Mouse (Mus musculus): Measurements from ENCODE around the gene Scimp. TPM values are rescaled to one million over a fixed set of nuclear protein-coding genes. Genes with fewer than 3 reads are reported as not detected.

The Scimp gene
- polyA plus RNA-seq, 1 experiment: 0.10 TPM

DNA sequence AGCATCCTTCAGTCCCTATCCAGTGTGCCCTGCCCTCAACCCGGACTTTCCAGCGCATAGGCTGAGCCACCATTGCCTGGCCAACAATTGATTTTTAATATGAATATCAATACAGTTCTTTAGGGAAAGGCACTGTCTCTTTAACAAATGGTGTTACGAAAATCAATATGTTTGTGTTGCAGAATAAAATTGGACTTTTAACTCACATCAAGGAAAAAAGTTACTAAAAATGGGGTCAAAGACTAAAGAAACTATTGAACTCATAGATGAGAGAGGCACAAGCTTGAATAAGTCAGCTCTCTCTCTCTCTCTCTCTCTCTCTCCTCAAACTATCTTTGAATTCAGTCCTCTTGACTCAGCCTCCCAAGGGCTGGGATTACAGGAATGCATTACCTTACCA lies 24.6 kb upstream of the Scimp start:
- no peak overlapping the region for H3K4me3 ChIP-seq
- no peak overlapping the region for H3ac ChIP-seq (ENCODE audit: control insufficient read depth, insufficient read length)
- no peak for TF ChIP-seq E2F4 (IDR thresholded peaks at IDR 0.05; ENCODE audit: insufficient read depth)
- no peak for TF ChIP-seq USF1 (IDR thresholded peaks at IDR 0.05; ENCODE audit: low read depth)
- TF ChIP-seq CEBPB (IDR thresholded peaks at IDR 0.05; ENCODE audit: insufficient read depth, poor library complexity, severe bottlenecking): no peak
- TF ChIP-seq REST (IDR thresholded peaks at IDR 0.05; ENCODE audit: insufficient read depth, insufficient read length): no peak
- TF ChIP-seq TCF12 (IDR thresholded peaks at IDR 0.05; ENCODE audit: insufficient read depth, poor library complexity, severe bottlenecking): no peak
- TF ChIP-seq MAX (IDR thresholded peaks at IDR 0.05; ENCODE audit: low read depth): no peak
- no peak for TF ChIP-seq POLR2A (IDR thresholded peaks at IDR 0.05; ENCODE audit: insufficient read length, low read depth)
- TF ChIP-seq POLR2AphosphoS2 (IDR thresholded peaks at IDR 0.05; ENCODE audit: insufficient read length, low read depth): no peak
- TF ChIP-seq MYOD1 (IDR thresholded peaks at IDR 0.05; ENCODE audit: control insufficient read depth in 1 of 3, insufficient read length in 2 of 3, low read depth in 2 of 3): no peak
- TF ChIP-seq MYOG (IDR thresholded peaks at IDR 0.05; ENCODE audit: control insufficient read depth in 1 of 3, insufficient read depth in 1 of 3, insufficient read length in 2 of 3, low read depth in 2 of 3): no peak
- TF ChIP-seq TCF3 (IDR thresholded peaks at IDR 0.05; ENCODE audit: insufficient read length, low read depth): no peak
- no peak for TF ChIP-seq SRF (IDR thresholded peaks at IDR 0.05; ENCODE audit: control insufficient read depth, insufficient read length, low read depth)
- H3K79me2 ChIP-seq (ENCODE audit: control insufficient read depth, insufficient read depth): no peaks in the 10 kb centered on the region
- H3K27me3 ChIP-seq (ENCODE audit: control insufficient read depth, insufficient read depth, insufficient read length): no peaks in the 10 kb centered on the region
- no peaks in the 10 kb centered on the region for H3K36me3 ChIP-seq (ENCODE audit: control insufficient read depth, insufficient read depth)
- H3K4me2 ChIP-seq (ENCODE audit: low read depth): no peak overlapping the region

DNA sequence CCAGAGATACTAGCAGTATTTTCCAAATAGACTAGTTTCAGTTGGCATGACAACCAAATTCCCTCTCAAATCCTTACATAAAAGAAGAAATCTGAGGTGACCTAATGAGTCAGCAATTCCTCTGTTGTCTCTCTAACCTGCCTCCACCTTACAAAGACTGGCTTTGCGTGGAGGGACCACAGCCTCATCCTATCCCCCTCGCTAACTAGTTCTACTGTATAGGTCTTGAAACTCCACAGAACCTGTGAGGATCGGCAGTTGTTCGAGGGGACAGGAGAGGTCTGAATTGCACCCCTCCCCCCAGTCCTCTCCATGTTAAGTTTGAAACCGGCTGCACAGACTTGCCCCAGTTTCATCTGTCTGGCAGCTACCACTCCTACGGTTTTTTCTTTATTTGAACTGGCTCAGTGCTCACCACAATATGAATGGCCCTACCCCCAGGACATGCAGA lies 23.0 kb upstream of the Scimp start:
- TF ChIP-seq SRF (IDR thresholded peaks at IDR 0.05; ENCODE audit: control insufficient read depth, insufficient read length, low read depth) (no peak), POLR2AphosphoS2 (IDR thresholded peaks at IDR 0.05; ENCODE audit: insufficient read length, low read depth) (no peak), USF1 (IDR thresholded peaks at IDR 0.05; ENCODE audit: low read depth) (no peak), POLR2A (IDR thresholded peaks at IDR 0.05; ENCODE audit: insufficient read length, low read depth) (no peak), TCF3 (IDR thresholded peaks at IDR 0.05; ENCODE audit: insufficient read length, low read depth) (no peak), CEBPB (IDR thresholded peaks at IDR 0.05; ENCODE audit: insufficient read depth, poor library complexity, severe bottlenecking) (no peak), REST (IDR thresholded peaks at IDR 0.05; ENCODE audit: insufficient read depth, insufficient read length) (no peak), MYOD1 (IDR thresholded peaks at IDR 0.05; ENCODE audit: control insufficient read depth in 1 of 3, insufficient read length in 2 of 3, low read depth in 2 of 3) (no peak), MAX (IDR thresholded peaks at IDR 0.05; ENCODE audit: low read depth) (no peak), TCF12 (IDR thresholded peaks at IDR 0.05; ENCODE audit: insufficient read depth, poor library complexity, severe bottlenecking) (no peak), MYOG (IDR thresholded peaks at IDR 0.05; ENCODE audit: control insufficient read depth in 1 of 3, insufficient read depth in 1 of 3, insufficient read length in 2 of 3, low read depth in 2 of 3) (no peak), E2F4 (IDR thresholded peaks at IDR 0.05; ENCODE audit: insufficient read depth) (no peak)

GRCm38 (mm10) chr11:70833831-70834230 lies 21.4 kb upstream of the Scimp start:
- no peaks in the 10 kb centered on the region for H3K36me3 ChIP-seq (ENCODE audit: control insufficient read depth, insufficient read depth)
- TF ChIP-seq TCF3 (IDR thresholded peaks at IDR 0.05; ENCODE audit: insufficient read length, low read depth) (no peak), E2F4 (IDR thresholded peaks at IDR 0.05; ENCODE audit: insufficient read depth) (no peak), MAX (IDR thresholded peaks at IDR 0.05; ENCODE audit: low read depth) (no peak), CEBPB (IDR thresholded peaks at IDR 0.05; ENCODE audit: insufficient read depth, poor library complexity, severe bottlenecking) (no peak), MYOD1 (IDR thresholded peaks at IDR 0.05; ENCODE audit: control insufficient read depth in 1 of 3, insufficient read length in 2 of 3, low read depth in 2 of 3) (no peak), TCF12 (IDR thresholded peaks at IDR 0.05; ENCODE audit: insufficient read depth, poor library complexity, severe bottlenecking) (no peak), USF1 (IDR thresholded peaks at IDR 0.05; ENCODE audit: low read depth) (no peak), SRF (IDR thresholded peaks at IDR 0.05; ENCODE audit: control insufficient read depth, insufficient read length, low read depth) (no peak), MYOG (IDR thresholded peaks at IDR 0.05; ENCODE audit: control insufficient read depth in 1 of 3, insufficient read depth in 1 of 3, insufficient read length in 2 of 3, low read depth in 2 of 3) (no peak), REST (IDR thresholded peaks at IDR 0.05; ENCODE audit: insufficient read depth, insufficient read length) (no peak), POLR2AphosphoS2 (IDR thresholded peaks at IDR 0.05; ENCODE audit: insufficient read length, low read depth) (no peak), POLR2A (IDR thresholded peaks at IDR 0.05; ENCODE audit: insufficient read length, low read depth) (no peak)
- no peaks in the 10 kb centered on the region for H3K79me2 ChIP-seq (ENCODE audit: control insufficient read depth, insufficient read depth)
- no peak overlapping the region for H3K4me3 ChIP-seq
- H3K27me3 ChIP-seq (ENCODE audit: control insufficient read depth, insufficient read depth, insufficient read length): no peaks in the 10 kb centered on the region
- H3ac ChIP-seq (ENCODE audit: control insufficient read depth, insufficient read length): no peak overlapping the region
- H3K4me2 ChIP-seq (ENCODE audit: low read depth): no peak overlapping the region

More for the DNA sequence above, 23.0 kb upstream of the Scimp start:
- H3K4me2 ChIP-seq (ENCODE audit: low read depth): no peak overlapping the region
- no peaks in the 10 kb centered on the region for H3K36me3 ChIP-seq (ENCODE audit: control insufficient read depth, insufficient read depth)
- H3K79me2 ChIP-seq (ENCODE audit: control insufficient read depth, insufficient read depth): no peaks in the 10 kb centered on the region
- no peaks in the 10 kb centered on the region for H3K27me3 ChIP-seq (ENCODE audit: control insufficient read depth, insufficient read depth, insufficient read length)
- no peak overlapping the region for H3K4me3 ChIP-seq
- no peak overlapping the region for H3ac ChIP-seq (ENCODE audit: control insufficient read depth, insufficient read length)

DNA sequence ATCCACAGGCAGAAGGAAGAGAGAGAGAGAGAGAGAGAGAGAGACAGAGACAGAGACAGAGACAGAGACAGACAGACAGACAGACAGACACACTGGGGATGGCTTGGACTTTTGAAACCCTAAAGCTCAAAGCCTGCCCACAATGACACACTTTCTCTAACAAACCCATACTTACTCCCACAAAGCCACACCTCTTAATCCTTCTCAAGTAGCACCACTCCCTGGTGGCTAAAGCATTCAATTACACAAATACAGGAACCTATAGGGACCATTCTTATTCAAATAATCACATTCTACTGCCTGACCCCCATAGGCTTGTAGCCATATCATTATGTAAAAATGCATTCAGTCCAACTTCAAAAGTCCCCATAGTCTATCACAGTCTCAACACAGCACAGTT lies 21.0 kb upstream of the Scimp start:
- no peak overlapping the region for H3K4me2 ChIP-seq (ENCODE audit: low read depth)
- H3K27me3 ChIP-seq (ENCODE audit: control insufficient read depth, insufficient read depth, insufficient read length): no peaks in the 10 kb centered on the region
- no peaks in the 10 kb centered on the region for H3K36me3 ChIP-seq (ENCODE audit: control insufficient read depth, insufficient read depth)
- TF ChIP-seq TCF3 (IDR thresholded peaks at IDR 0.05; ENCODE audit: insufficient read length, low read depth): no peak
- no peak for TF ChIP-seq MAX (IDR thresholded peaks at IDR 0.05; ENCODE audit: low read depth)
- no peak for TF ChIP-seq POLR2AphosphoS2 (IDR thresholded peaks at IDR 0.05; ENCODE audit: insufficient read length, low read depth)
- no peak for TF ChIP-seq MYOD1 (IDR thresholded peaks at IDR 0.05; ENCODE audit: control insufficient read depth in 1 of 3, insufficient read length in 2 of 3, low read depth in 2 of 3)
- H3K79me2 ChIP-seq (ENCODE audit: control insufficient read depth, insufficient read depth): no peaks in the 10 kb centered on the region
- no peak overlapping the region for H3ac ChIP-seq (ENCODE audit: control insufficient read depth, insufficient read length)
- no peak overlapping the region for H3K4me3 ChIP-seq

- H3K4me3 ChIP-seq: no peak overlapping the region
- H3K27me3 ChIP-seq (ENCODE audit: control insufficient read depth, insufficient read depth, insufficient read length): no peaks in the 10 kb centered on the region
- H3K79me2 ChIP-seq (ENCODE audit: control insufficient read depth, insufficient read depth): no peaks in the 10 kb centered on the region
- H3ac ChIP-seq (ENCODE audit: control insufficient read depth, insufficient read length): no peak overlapping the region
- no peak overlapping the region for H3K4me2 ChIP-seq (ENCODE audit: low read depth)
- no peaks in the 10 kb centered on the region for H3K36me3 ChIP-seq (ENCODE audit: control insufficient read depth, insufficient read depth)
- no peak for TF ChIP-seq USF1 (IDR thresholded peaks at IDR 0.05; ENCODE audit: low read depth)
- TF ChIP-seq REST (IDR thresholded peaks at IDR 0.05; ENCODE audit: insufficient read depth, insufficient read length): no peak
- no peak for TF ChIP-seq SRF (IDR thresholded peaks at IDR 0.05; ENCODE audit: control insufficient read depth, insufficient read length, low read depth)
- no peak for TF ChIP-seq CEBPB (IDR thresholded peaks at IDR 0.05; ENCODE audit: insufficient read depth, poor library complexity, severe bottlenecking)
- no peak for TF ChIP-seq POLR2AphosphoS2 (IDR thresholded peaks at IDR 0.05; ENCODE audit: insufficient read length, low read depth)
These were observed 18.8 kb upstream of the Scimp start for GRCm38 (mm10) chr11:70831201-70831600.
